Mouse (Mus musculus): ENCODE measurements around the gene 4930503B20Rik. TPM values are rescaled to one million over a fixed set of nuclear protein-coding genes. Genes with fewer than 3 reads are reported as not detected.

Gene 4930503B20Rik
- polyA plus RNA-seq, 1 experiment from 2014 or later: not detected

DNA sequence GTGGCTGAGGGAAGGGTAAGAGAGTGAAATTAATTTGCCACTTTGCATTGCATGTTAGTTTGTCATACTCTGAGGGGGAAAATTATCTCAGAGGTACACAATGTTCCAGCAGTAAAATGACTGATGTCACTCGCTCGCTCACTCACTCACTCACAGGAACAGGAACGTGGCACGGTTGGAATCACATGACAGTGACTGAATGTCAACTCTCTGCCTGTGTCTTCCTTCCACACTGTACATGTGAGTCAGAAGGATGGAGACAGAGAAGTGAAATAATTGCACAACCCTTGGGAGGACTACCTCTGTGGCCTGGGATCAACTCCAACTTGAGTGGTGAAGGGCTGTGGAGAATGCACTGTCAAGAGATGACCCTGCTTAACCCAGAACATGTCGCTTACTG is 6.3 kb upstream of the 4930503B20Rik start:
- no peak overlapping the region for H3K4me2 ChIP-seq (replicated peaks)
- no peak for ATAC-seq (ENCODE audit: low FRiP score)
- H3K9ac ChIP-seq: no peak overlapping the region
- no peaks in the 10 kb centered on the region for H3K9me3 ChIP-seq (ENCODE audit: control insufficient read depth, low read length)
- 89% methylated on average over 5 of the region's 5 CpGs for WGBS
- H3K4me1 ChIP-seq (replicated peaks; ENCODE audit: control insufficient read depth, insufficient read depth, low read length): no peaks in the 10 kb centered on the region
- no peaks in the 10 kb centered on the region for H3K36me3 ChIP-seq (replicated peaks; ENCODE audit: control insufficient read depth, insufficient read depth)
- no peak overlapping the region for H3K27ac ChIP-seq
- DNase-seq (ENCODE audit: low spot score): no peak
- H3K4me3 ChIP-seq (replicated peaks; ENCODE audit: low read length): no peak overlapping the region
- no peaks in the 10 kb centered on the region for H3K27me3 ChIP-seq (ENCODE audit: control insufficient read depth, insufficient read depth, low read length)

GRCm38 (mm10) chr3:146655111-146655577 is 4.0 kb upstream of the 4930503B20Rik start:
- WGBS: 68% methylated on average over 2 of the region's 2 CpGs
- no peaks in the 10 kb centered on the region for H3K27me3 ChIP-seq (ENCODE audit: control insufficient read depth, insufficient read depth, low read length)
- ATAC-seq (ENCODE audit: low FRiP score) (no peak), DNase-seq (ENCODE audit: low spot score) (no peak)
- no peak overlapping the region for H3K9ac ChIP-seq
- no peaks in the 10 kb centered on the region for H3K9me3 ChIP-seq (ENCODE audit: control insufficient read depth, low read length)
- H3K4me3 ChIP-seq (replicated peaks; ENCODE audit: low read length): no peak overlapping the region
- no peak overlapping the region for H3K4me2 ChIP-seq (replicated peaks)
- no peaks in the 10 kb centered on the region for H3K4me1 ChIP-seq (replicated peaks; ENCODE audit: control insufficient read depth, insufficient read depth, low read length)
- H3K27ac ChIP-seq: no peak overlapping the region
- H3K36me3 ChIP-seq (replicated peaks; ENCODE audit: control insufficient read depth, insufficient read depth): no peaks in the 10 kb centered on the region

GRCm38 (mm10) chr3:146653692-146654091 is 2.6 kb upstream of the 4930503B20Rik start:
- WGBS: 71% methylated on average over 6 of the region's 6 CpGs
- Histone ChIP-seq H3K27me3 (ENCODE audit: control insufficient read depth, insufficient read depth, low read length) (no peaks in the 10 kb centered on the region), H3K36me3 (replicated peaks; ENCODE audit: control insufficient read depth, insufficient read depth) (no peaks in the 10 kb centered on the region)

DNA sequence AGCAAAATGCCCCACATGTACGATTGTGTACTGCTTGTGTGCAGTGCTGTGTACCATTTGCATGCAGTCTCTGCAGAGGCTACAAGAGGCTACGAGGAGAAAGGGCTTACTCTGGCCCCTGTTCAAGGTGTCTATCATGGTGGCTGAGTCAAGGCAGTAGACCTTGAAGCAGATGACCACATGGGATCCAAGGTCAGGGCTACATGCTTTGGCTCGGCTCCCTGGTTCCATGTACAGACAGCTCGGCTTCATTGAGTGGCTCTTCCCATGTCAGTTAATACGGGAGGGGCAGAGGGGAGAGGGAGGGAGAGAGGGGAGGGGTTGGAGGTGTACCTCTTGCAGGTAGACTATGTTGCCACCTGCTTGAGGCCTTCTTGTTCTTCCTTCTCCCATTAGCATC is 1.3 kb upstream of the 4930503B20Rik start:
- ATAC-seq (ENCODE audit: low FRiP score): no peak

More at GRCm38 (mm10) chr3:146653692-146654091, 2.6 kb upstream of the 4930503B20Rik start:
- Histone ChIP-seq H3K27ac (no peak overlapping the region), H3K4me1 (replicated peaks; ENCODE audit: control insufficient read depth, insufficient read depth, low read length) (no peaks in the 10 kb centered on the region), H3K9ac (no peak overlapping the region), H3K9me3 (ENCODE audit: control insufficient read depth, low read length) (no peaks in the 10 kb centered on the region), H3K4me2 (replicated peaks) (no peak overlapping the region), H3K4me3 (replicated peaks; ENCODE audit: low read length) (no peak overlapping the region)
- DNase-seq (ENCODE audit: low spot score): no peak
- ATAC-seq (ENCODE audit: low FRiP score): no peak

DNA sequence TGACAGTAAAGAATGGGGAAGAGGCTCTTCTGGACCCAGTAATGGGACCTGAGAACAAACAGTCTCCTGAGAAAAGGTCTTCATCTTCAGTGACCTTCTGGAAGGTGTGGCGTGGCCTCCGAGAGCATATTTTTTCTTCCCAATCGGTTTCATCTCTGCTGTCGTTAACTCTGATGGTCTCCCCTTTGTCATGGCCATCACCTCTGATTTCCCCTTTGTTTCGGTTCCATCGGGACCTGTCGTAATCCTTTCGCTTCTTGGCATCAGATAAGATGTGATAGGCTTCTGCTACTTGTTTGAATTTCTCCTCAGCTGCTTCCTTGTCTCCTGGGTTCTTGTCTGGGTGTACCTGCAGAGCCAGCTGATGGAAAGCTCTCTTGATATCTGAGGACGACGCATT is 401 bp downstream of the 4930503B20Rik start:
- 91% methylated on average over 10 of the region's 10 CpGs for WGBS
- Histone ChIP-seq H3K36me3 (replicated peaks; ENCODE audit: control insufficient read depth, insufficient read depth) (no peaks in the 10 kb centered on the region), H3K4me1 (replicated peaks; ENCODE audit: control insufficient read depth, insufficient read depth, low read length) (no peaks in the 10 kb centered on the region), H3K4me2 (replicated peaks) (no peak overlapping the region), H3K9ac (no peak overlapping the region), H3K9me3 (ENCODE audit: control insufficient read depth, low read length) (no peaks in the 10 kb centered on the region), H3K27ac (no peak overlapping the region), H3K4me3 (replicated peaks; ENCODE audit: low read length) (no peak overlapping the region), H3K27me3 (ENCODE audit: control insufficient read depth, insufficient read depth, low read length) (no peaks in the 10 kb centered on the region)
- ATAC-seq (ENCODE audit: low FRiP score) (no peak), DNase-seq (ENCODE audit: low spot score) (no peak)

More for the DNA sequence above, 1.3 kb upstream of the 4930503B20Rik start:
- 92% methylated on average over 5 of the region's 5 CpGs for WGBS
- Histone ChIP-seq H3K9ac (no peak overlapping the region), H3K27me3 (ENCODE audit: control insufficient read depth, insufficient read depth, low read length) (no peaks in the 10 kb centered on the region), H3K9me3 (ENCODE audit: control insufficient read depth, low read length) (no peaks in the 10 kb centered on the region), H3K27ac (no peak overlapping the region), H3K4me2 (replicated peaks) (no peak overlapping the region), H3K4me3 (replicated peaks; ENCODE audit: low read length) (no peak overlapping the region), H3K4me1 (replicated peaks; ENCODE audit: control insufficient read depth, insufficient read depth, low read length) (no peaks in the 10 kb centered on the region), H3K36me3 (replicated peaks; ENCODE audit: control insufficient read depth, insufficient read depth) (no peaks in the 10 kb centered on the region)
- DNase-seq (ENCODE audit: low spot score): no peak

- Histone ChIP-seq H3K4me1 (replicated peaks; ENCODE audit: control insufficient read depth, insufficient read depth, low read length) (no peaks in the 10 kb centered on the region), H3K4me2 (replicated peaks) (no peak overlapping the region), H3K27me3 (ENCODE audit: control insufficient read depth, insufficient read depth, low read length) (no peaks in the 10 kb centered on the region), H3K36me3 (replicated peaks; ENCODE audit: control insufficient read depth, insufficient read depth) (no peaks in the 10 kb centered on the region), H3K9me3 (ENCODE audit: control insufficient read depth, low read length) (no peaks in the 10 kb centered on the region), H3K9ac (no peak overlapping the region), H3K27ac (no peak overlapping the region), H3K4me3 (replicated peaks; ENCODE audit: low read length) (no peak overlapping the region)
- ATAC-seq (ENCODE audit: low FRiP score) (no peak), DNase-seq (ENCODE audit: low spot score) (no peak)
- WGBS: 82% methylated on average over 10 of the region's 10 CpGs
These were observed 1.7 kb downstream of the 4930503B20Rik start for GRCm38 (mm10) chr3:146649311-146649894.

DNA sequence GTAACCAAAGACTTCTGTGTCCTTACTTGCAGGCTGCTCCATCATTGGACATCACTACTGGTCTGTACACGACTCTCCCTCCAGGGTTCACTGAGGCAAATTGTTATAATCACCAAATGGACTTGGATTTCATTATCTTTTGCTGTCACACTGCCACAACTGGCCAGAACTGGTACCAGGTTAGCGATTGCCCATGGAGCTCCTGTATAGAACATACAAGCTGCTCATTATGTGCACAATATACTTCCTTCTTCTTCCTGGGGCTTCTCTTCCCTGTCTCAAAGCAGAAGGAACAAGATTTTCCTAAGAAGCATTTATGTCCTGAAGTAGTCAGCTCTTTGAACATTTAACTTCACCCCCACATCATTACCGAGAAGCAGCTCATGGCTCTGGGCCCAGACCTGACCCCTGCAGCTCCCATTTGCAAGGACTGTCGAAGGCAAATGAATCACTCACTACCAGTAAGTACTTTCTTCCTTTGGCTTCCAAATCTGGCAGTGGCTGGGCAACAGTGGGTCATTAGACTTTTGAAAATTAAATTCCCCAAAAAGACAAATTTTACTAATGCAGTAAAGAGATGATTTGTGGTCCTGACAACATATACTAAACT is 9.2 kb downstream of the 4930503B20Rik start:
- Histone ChIP-seq H3K27ac (no peak overlapping the region), H3K36me3 (replicated peaks; ENCODE audit: control insufficient read depth, insufficient read depth) (no peaks in the 10 kb centered on the region), H3K9ac (no peak overlapping the region), H3K4me2 (replicated peaks) (no peak overlapping the region), H3K27me3 (ENCODE audit: control insufficient read depth, insufficient read depth, low read length) (no peaks in the 10 kb centered on the region), H3K4me1 (replicated peaks; ENCODE audit: control insufficient read depth, insufficient read depth, low read length) (no peaks in the 10 kb centered on the region), H3K9me3 (ENCODE audit: control insufficient read depth, low read length) (no peaks in the 10 kb centered on the region), H3K4me3 (replicated peaks; ENCODE audit: low read length) (no peak overlapping the region)
- DNase-seq (ENCODE audit: low spot score): no peak
- 44% methylated on average over 4 of the region's 4 CpGs for WGBS
- ATAC-seq (ENCODE audit: low FRiP score): no peak; the same call in 1 of the 2 replicates

DNA sequence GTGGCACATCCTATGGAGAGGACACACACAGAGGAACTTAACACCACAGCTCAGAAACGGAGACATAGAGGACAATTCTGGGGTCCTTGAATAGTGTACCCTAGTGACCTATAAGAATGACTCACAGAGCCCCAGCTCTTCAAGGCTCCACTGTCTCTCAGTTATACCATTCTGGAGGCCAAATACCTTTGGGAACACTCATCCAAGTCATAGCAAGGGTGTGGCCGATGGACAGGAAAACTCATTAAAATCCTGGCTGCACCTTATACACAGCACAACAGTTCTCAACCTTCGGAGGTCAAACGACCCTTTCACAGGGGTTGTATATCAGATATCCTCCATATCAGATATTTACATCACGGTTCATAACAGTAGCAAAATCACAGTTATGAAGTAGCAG is 18.6 kb downstream of the 4930503B20Rik start:
- no peak overlapping the region for H3K9ac ChIP-seq
- no peak overlapping the region for H3K27ac ChIP-seq
- ATAC-seq (ENCODE audit: low FRiP score): no peak
- 92% methylated on average over 5 of the region's 5 CpGs for WGBS
- no peak for DNase-seq (ENCODE audit: low spot score)
- H3K27me3 ChIP-seq (ENCODE audit: control insufficient read depth, insufficient read depth, low read length): no peaks in the 10 kb centered on the region
- no peaks in the 10 kb centered on the region for H3K4me1 ChIP-seq (replicated peaks; ENCODE audit: control insufficient read depth, insufficient read depth, low read length)
- no peak overlapping the region for H3K4me2 ChIP-seq (replicated peaks)
- no peak overlapping the region for H3K4me3 ChIP-seq (replicated peaks; ENCODE audit: low read length)
- no peaks in the 10 kb centered on the region for H3K9me3 ChIP-seq (ENCODE audit: control insufficient read depth, low read length)
- no peaks in the 10 kb centered on the region for H3K36me3 ChIP-seq (replicated peaks; ENCODE audit: control insufficient read depth, insufficient read depth)

GRCm38 (mm10) chr3:146628227-146628982 is 22.7 kb downstream of the 4930503B20Rik start:
- no peaks in the 10 kb centered on the region for H3K9me3 ChIP-seq (ENCODE audit: control insufficient read depth, low read length)
- no peaks in the 10 kb centered on the region for H3K27me3 ChIP-seq (ENCODE audit: control insufficient read depth, insufficient read depth, low read length)
- no peak overlapping the region for H3K4me3 ChIP-seq (replicated peaks; ENCODE audit: low read length)
- ATAC-seq (ENCODE audit: low FRiP score): no peak
- H3K4me1 ChIP-seq (replicated peaks; ENCODE audit: control insufficient read depth, insufficient read depth, low read length): no peaks in the 10 kb centered on the region
- no peak for DNase-seq (ENCODE audit: low spot score)
- no peak overlapping the region for H3K4me2 ChIP-seq (replicated peaks)
- WGBS: 60% methylated on average over 8 of the region's 8 CpGs
- no peak overlapping the region for H3K27ac ChIP-seq
- no peak overlapping the region for H3K9ac ChIP-seq
- H3K36me3 ChIP-seq (replicated peaks; ENCODE audit: control insufficient read depth, insufficient read depth): no peaks in the 10 kb centered on the region
